Mouse (Mus musculus) hindbrain, embryonic 11.5 days (tissue): ENCODE data around the gene Cldn7. TPM values are rescaled to one million over a fixed set of nuclear protein-coding genes. Genes with fewer than 3 reads are reported as not detected.

Source experiments
- ATAC-seq: fragments of 200-750 bp; cut with Nextera tagmentation; 2 replicates; pipeline ENCODE4 v1.8.0; 2017; ENCODE audit warnings: mild to moderate bottlenecking, moderate TSS enrichment, moderate library complexity; ENCODE audit not compliant: low FRiP score
- DNase-seq: peaks from one replicate; pipeline ENCODE4 v3.0.0-alpha.2; 2015; ENCODE audit warnings: low spot score
- H3K27ac ChIP-seq: fragments of 300-500 bp; sonication (generic); 2 replicates; pipeline ENCODE4 v1.5.1; 2014; ENCODE audit warnings: mild to moderate bottlenecking, low read depth, low read length
- H3K27me3 ChIP-seq: fragments of 300-500 bp; sonication (generic); 2 replicates; pipeline ENCODE4 v1.6.1; 2014; ENCODE audit warnings: mild to moderate bottlenecking, low read length, moderate library complexity, mixed read lengths; ENCODE audit not compliant: control insufficient read depth, insufficient read depth
- H3K36me3 ChIP-seq: fragments of 300-500 bp; sonication (generic); 2 replicates; pipeline ENCODE4 v1.6.1; 2014; ENCODE audit warnings: mild to moderate bottlenecking, low read length, moderate library complexity, mixed read lengths; ENCODE audit not compliant: control insufficient read depth, insufficient read depth
- H3K4me1 ChIP-seq: fragments of 300-500 bp; sonication (generic); replicated peaks from 2 replicates; pipeline ENCODE4 v1.6.1; 2014; ENCODE audit warnings: low read length, mixed read lengths; ENCODE audit not compliant: control insufficient read depth, insufficient read depth
- H3K4me2 ChIP-seq: fragments of 300-500 bp; sonication (generic); replicated peaks from 2 replicates; pipeline ENCODE4 v1.6.1; 2014; ENCODE audit warnings: mild to moderate bottlenecking, low read depth, low read length
- H3K4me3 ChIP-seq: fragments of 300-500 bp; sonication (generic); 2 replicates; pipeline ENCODE4 v1.5.1; 2014; ENCODE audit warnings: low read depth, low read length
- H3K9ac ChIP-seq: fragments of 300-500 bp; sonication (generic); 2 replicates; pipeline ENCODE4 v1.6.1; 2014; ENCODE audit warnings: low read depth, low read length
- H3K9me3 ChIP-seq: fragments of 300-500 bp; sonication (generic); 2 replicates; pipeline ENCODE4 v1.6.1; 2016; ENCODE audit warnings: low read length; ENCODE audit not compliant: control insufficient read depth
- WGBS: fragments of 180-500 bp; shearing (Covaris S2); extraction: QIAGEN DNeasy Blood & Tissue Kit; methylation state at CpG from one replicate; pipeline ENCODE4 v1.1.7; 2014; 5-methylcytosine and 5-hydroxymethylcytosine counted together
- polyA plus RNA-seq: library from polyadenylated mRNA; unstranded; fragments of >200 nt; fragmentation: Nextera tagmentation; extraction: Ambion mirVana; gene quantifications from 2 replicates; pipeline ENCODE4 v1.2.1, GENCODE M21; 2014

The Cldn7 gene
- polyA plus RNA-seq, 1 experiment from 2014 or later, result 8.2 TPM

DNA sequence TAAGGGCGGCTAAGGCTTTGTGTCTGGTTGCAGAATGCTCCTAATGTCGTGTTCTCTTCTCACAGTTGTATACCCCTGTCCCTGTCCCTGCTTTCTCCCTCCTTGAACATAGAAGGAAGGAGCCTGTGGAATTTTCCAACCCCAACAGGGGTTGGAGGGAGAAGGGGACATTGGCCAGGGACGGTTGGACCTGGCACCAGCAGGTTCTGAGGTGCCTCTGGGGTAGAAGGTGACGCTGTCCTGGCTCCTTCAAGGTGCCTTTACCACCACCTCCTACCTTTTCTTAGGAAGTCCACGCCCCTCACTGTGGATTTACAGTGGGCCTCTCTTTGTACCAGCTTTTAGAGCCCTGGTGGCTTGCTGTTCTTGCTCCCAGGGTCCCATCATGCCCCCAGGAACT, 26.7 kb upstream of the Cldn7 start:
- WGBS, result 71% methylated on average over 5 of the region's 5 CpGs
- H3K4me1 ChIP-seq, result peaks cover 5% of the 10 kb centered on the region
- no peak for ATAC-seq
- no peak overlapping the region for H3K9ac ChIP-seq
- no peak overlapping the region for H3K4me3 ChIP-seq
- H3K36me3 ChIP-seq, result no peaks in the 10 kb centered on the region
- no peak for DNase-seq
- H3K4me2 ChIP-seq, result no peak overlapping the region
- peaks cover 35% of the 10 kb centered on the region for H3K27me3 ChIP-seq
- no peak overlapping the region for H3K27ac ChIP-seq
- H3K9me3 ChIP-seq, result no peaks in the 10 kb centered on the region

DNA sequence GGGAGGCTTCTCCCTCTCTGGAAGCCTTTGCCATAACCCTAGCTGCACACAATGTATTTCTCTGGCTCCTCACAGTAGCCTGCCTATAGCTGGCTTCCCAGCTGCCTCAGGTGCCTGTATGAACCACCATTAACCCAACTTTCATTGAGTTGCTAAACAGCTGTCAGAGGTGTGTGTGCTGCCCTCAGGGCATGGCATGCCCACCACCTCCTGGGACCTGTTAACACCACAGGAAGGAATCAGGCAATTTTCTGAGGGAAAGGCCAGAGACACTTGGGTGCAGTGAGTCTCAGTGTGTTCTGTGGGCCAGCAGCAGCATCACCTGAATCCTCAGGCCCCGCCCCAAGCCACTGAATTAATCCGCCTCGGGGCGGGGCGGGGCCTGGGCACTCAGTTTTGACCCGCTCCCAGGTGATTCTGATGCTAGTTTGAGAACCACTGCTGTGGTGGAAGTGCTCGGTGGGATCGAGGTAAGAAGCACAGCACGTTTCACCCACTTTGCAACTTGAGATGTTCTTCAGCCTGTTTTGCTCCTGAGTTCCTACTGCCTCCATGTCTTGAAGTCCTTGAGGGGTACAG, 26.1 kb upstream of the Cldn7 start:
- DNase-seq (no peak), ATAC-seq (no peak)
- Histone ChIP-seq H3K4me1 (peaks cover 5% of the 10 kb centered on the region), H3K27me3 (peaks cover 35% of the 10 kb centered on the region), H3K9me3 (no peaks in the 10 kb centered on the region), H3K27ac (no peak overlapping the region), H3K36me3 (no peaks in the 10 kb centered on the region), H3K9ac (no peak overlapping the region), H3K4me3 (no peak overlapping the region), H3K4me2 (no peak overlapping the region)
- 15% methylated on average over 9 of the region's 9 CpGs for WGBS

DNA sequence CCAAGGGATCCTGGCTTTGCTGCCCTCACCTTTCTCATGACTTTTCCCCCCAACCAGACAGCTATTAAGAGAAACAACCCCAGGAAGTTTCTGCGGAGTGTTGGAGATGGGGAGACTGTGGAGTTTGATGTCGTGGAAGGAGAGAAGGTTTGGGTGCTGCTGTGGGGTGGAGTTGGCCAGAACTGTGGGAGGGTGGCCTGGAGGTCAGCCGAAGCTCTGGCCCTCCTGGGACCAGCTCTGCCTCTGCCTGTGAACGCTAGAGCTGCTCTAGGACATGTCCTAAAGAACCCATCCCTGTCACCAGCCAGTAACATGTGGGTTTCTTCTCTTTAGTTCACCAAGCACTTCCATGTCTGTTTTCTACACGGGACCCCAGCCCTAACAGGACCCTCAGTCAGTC, 25.4 kb upstream of the Cldn7 start:
- no peak overlapping the region for H3K4me3 ChIP-seq
- H3K27me3 ChIP-seq, result peaks cover 34% of the 10 kb centered on the region
- no peak overlapping the region for H3K9ac ChIP-seq
- DNase-seq (no peak), ATAC-seq (no peak)
- H3K4me2 ChIP-seq, result no peak overlapping the region
- H3K36me3 ChIP-seq, result no peaks in the 10 kb centered on the region
- H3K4me1 ChIP-seq, result peaks cover 5% of the 10 kb centered on the region
- no peaks in the 10 kb centered on the region for H3K9me3 ChIP-seq
- H3K27ac ChIP-seq, result no peak overlapping the region
- 62% methylated on average over 5 of the region's 5 CpGs for WGBS

DNA sequence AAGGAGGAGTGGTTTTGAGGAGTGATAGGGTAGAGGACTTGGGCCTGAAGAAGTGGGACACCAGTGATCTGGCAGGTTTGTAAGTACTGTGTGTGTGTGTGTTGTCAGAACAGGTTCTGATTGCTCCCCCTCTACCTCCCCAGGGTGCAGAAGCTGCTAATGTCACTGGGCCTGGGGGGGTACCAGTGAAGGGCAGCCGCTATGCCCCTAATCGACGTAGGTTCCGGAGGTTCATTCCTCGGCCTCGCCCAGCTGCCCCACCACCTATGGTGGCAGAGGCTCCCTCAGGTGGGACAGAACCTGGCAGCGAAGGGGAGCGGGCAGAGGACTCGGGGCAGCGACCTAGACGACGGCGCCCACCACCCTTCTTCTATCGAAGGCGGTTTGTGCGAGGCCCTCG, 24.8 kb upstream of the Cldn7 start:
- DNase-seq (no peak), ATAC-seq (no peak)
- no peaks in the 10 kb centered on the region for H3K36me3 ChIP-seq
- H3K4me3 ChIP-seq, result no peak overlapping the region
- H3K27ac ChIP-seq, result no peak overlapping the region
- 90% methylated on average over 17 of the region's 17 CpGs for WGBS
- H3K9ac ChIP-seq, result no peak overlapping the region
- no peaks in the 10 kb centered on the region for H3K9me3 ChIP-seq
- H3K27me3 ChIP-seq, result peaks cover 32% of the 10 kb centered on the region
- peaks cover 5% of the 10 kb centered on the region for H3K4me1 ChIP-seq
- no peak overlapping the region for H3K4me2 ChIP-seq

DNA sequence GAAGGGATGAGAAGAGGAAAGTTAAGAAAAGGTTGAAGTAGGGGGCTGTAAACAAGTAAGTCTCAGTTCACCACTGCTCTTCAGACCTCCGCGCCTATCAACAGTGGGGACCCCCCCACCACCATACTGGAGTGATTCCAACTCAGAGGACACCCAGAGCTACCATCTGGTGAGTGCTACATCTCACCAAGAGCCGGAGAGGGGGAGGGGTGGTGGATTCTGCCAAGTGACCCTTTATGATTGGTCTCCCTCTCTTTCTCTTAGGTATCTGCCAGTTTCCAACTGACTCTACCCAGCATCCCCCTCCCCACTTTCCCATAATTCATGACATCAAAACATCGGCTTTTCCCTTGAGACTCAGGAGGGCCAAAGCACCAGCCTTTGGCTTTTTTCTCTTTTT, 23.6 kb upstream of the Cldn7 start:
- Histone ChIP-seq H3K9me3 (no peaks in the 10 kb centered on the region), H3K4me2 (no peak overlapping the region), H3K4me1 (peaks cover 5% of the 10 kb centered on the region), H3K4me3 (no peak overlapping the region), H3K36me3 (no peaks in the 10 kb centered on the region), H3K27ac (no peak overlapping the region), H3K9ac (no peak overlapping the region), H3K27me3 (peaks cover 27% of the 10 kb centered on the region)
- no peak for DNase-seq
- WGBS, result 82% methylated on average over 4 of the region's 4 CpGs
- no peak for ATAC-seq

DNA sequence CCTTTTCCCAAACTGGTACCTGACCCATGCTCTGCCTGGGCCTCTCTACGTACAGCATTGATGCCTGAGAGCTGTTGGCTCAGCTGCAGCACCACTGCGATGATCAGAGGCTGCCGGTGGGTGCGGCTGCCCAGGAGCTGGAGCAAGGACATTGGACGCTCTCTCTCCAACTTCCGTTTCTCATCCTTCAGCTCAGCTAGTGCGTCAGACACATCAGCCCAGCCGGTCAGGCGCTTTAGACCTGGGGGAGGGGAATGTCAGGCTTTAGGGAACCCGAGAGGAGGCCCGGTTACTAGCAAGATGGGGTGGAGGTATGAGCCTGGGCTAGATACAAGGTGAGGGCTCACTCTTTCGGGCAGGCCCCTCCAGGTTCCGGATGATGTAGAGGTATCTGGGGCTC, 19.4 kb upstream of the Cldn7 start:
- H3K4me2 ChIP-seq, result no peak overlapping the region
- ATAC-seq (no peak), DNase-seq (no peak)
- 83% methylated on average over 13 of the region's 13 CpGs for WGBS
- no peak overlapping the region for H3K9ac ChIP-seq
- no peaks in the 10 kb centered on the region for H3K36me3 ChIP-seq
- no peaks in the 10 kb centered on the region for H3K9me3 ChIP-seq
- peaks cover 6% of the 10 kb centered on the region; the same call in 1 of the 2 replicates for H3K4me1 ChIP-seq
- no peak overlapping the region for H3K27ac ChIP-seq
- H3K27me3 ChIP-seq, result no peaks in the 10 kb centered on the region
- no peak overlapping the region for H3K4me3 ChIP-seq

DNA sequence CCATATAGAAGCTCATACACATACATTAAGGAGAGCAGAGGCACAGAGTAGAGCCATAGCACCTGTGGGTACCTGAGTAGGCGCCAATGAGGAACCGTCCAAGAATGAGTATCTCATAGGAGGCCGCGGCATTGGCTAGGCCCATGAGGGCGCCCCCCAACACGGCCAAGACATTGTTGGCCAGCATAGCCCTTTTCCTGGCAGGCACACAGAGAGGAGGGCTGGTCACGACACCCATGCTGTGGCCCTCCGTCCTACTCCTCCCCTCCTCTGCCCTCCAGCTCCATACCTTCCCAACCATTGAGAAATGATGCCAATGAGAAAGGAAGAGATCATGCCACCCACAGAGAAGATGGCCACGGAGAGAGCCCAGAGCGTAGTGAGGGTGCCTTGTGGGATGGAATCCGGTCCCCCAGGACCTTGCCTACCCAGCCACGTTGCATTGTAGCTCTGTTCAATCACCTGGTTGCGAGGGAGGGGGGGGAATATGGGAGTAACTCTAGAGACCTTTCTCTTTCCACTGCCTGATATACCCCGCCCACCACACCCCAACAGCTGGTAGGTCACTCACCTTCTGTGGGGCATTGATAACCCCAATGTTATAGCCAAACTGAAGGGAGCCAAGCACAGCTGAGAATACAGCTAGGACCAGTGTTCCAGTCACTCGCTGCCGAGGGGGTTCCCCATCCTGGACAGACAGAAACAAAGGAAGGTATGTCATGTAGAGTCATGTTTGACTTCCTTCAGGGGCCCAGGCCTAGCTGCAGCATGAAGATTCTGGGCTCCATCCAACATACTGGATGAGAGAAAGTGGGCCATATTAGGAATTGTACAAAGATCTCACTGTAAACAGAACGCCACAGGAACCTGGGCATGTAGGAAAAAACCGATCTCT, 18.3 kb upstream of the Cldn7 start:
- Histone ChIP-seq H3K27me3 (no peaks in the 10 kb centered on the region), H3K9me3 (no peaks in the 10 kb centered on the region), H3K4me1 (peaks cover 6% of the 10 kb centered on the region; the same call in 1 of the 2 replicates), H3K36me3 (no peaks in the 10 kb centered on the region), H3K4me2 (peak overlapping the region; percentile 17; the same call in 1 of the 2 replicates), H3K9ac (no peak overlapping the region), H3K4me3 (peak overlapping the region; percentile 1; the same call in 1 of the 2 replicates), H3K27ac (no peak overlapping the region)
- DNase-seq (no peak), ATAC-seq (no peak)
- WGBS, result 87% methylated on average over 18 of the region's 18 CpGs

DNA sequence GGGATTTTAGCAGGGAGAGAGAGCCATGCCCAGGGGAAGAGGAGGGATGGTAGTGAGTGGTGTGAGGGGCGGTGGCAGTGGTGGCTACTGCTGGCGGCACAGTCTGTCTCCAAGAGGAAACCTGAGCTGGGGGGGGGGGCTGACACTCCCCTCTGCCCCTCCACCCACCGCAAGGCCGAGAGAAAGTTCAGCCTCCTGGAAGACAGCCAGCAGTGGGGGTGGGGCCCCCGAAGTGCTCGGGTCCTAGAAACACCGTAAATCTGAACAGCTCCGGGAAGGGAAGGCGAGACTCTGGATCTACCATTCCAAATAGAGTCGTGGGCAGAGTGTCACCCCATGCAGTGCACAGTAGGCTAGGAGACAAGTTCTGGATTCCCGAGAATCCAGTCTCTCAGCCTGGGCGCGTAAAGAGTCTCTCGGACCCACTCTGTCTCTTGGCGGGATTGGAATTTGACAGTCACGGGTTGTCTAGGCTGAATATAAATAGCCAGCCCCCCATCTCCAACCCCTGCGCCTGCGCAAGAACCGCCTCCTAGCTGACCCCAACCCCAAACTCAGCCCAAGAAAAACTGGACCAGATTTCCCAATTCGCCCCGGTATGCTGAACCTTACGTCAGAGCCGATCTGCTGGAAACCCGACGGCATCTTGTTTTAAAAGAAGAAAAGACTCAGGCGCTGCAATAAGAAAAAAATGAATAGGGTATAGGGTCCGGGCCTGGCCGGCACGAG, 17.1 kb upstream of the Cldn7 start:
- peak overlapping the region; percentile 55 for H3K9ac ChIP-seq
- DNase-seq (peak; percentile 49), ATAC-seq (peak; percentile 58)
- no peaks in the 10 kb centered on the region for H3K9me3 ChIP-seq
- H3K36me3 ChIP-seq, result no peaks in the 10 kb centered on the region
- no peaks in the 10 kb centered on the region for H3K27me3 ChIP-seq
- peak overlapping the region; percentile 47 for H3K4me3 ChIP-seq
- peaks cover 6% of the 10 kb centered on the region; the same call in 1 of the 2 replicates for H3K4me1 ChIP-seq
- peak overlapping the region; percentile 61 for H3K4me2 ChIP-seq
- 0 out of 2 replicates have a peak overlapping the region, but pooled peaks have one; percentile 10 for H3K27ac ChIP-seq
- WGBS, result 2% methylated on average over 29 of the region's 29 CpGs
